Mouse (Mus musculus): ENCODE measurements around the gene Sh2d2a. TPM values are rescaled to one million over a fixed set of nuclear protein-coding genes. Genes with fewer than 3 reads are reported as not detected.

The Sh2d2a gene
- 44.4 and 53.9 TPM in 2 replicates for polyA plus RNA-seq (2012; ENCODE audit: low replicate concordance)

GRCm38 (mm10) chr3:87846650-87847110, at the start of gene Sh2d2a:
Gene Sh2d2a, plus strand, starts transcription at chr3:87846755.

GRCm38 (mm10) chr3:87824206-87824605, 22.3 kb upstream of the Sh2d2a start, which contains the start of gene Pear1:
Gene Pear1, minus strand, starts transcription at chr3:87824306.

GRCm38 (mm10) chr3:87885281-87886003, 38.9 kb downstream of the Sh2d2a start, which contains the start of gene Prcc:
Gene Prcc, minus strand, starts transcription at chr3:87885608.

Other genes starting within 250 kb of the Sh2d2a start
- gene Arhgef11, start 229.2 kb upstream of the Sh2d2a start, polyA plus RNA-seq (2012; ENCODE audit: low replicate concordance), result 7.9 and 12.6 TPM in 2 replicates
- gene Lrrc71, start 98.1 kb upstream of the Sh2d2a start, polyA plus RNA-seq (2012; ENCODE audit: low replicate concordance), result 1.0 and 1.4 TPM in 2 replicates
- not detected in 2 replicates for gene Ntrk1, start 51.6 kb upstream of the Sh2d2a start, polyA plus RNA-seq (2012; ENCODE audit: low replicate concordance)
- gene Insrr, start 49.8 kb upstream of the Sh2d2a start, polyA plus RNA-seq (2012; ENCODE audit: low replicate concordance), result 0.08 and 0.13 TPM in 2 replicates
- 45.9 and 137 TPM in 2 replicates for gene Pear1, start 22.4 kb upstream of the Sh2d2a start, polyA plus RNA-seq (2012; ENCODE audit: low replicate concordance)
- 45.1 and 93.5 TPM in 2 replicates for gene Prcc, start 38.9 kb downstream of the Sh2d2a start, polyA plus RNA-seq (2012; ENCODE audit: low replicate concordance)
- gene Hdgf, start 59.6 kb downstream of the Sh2d2a start, polyA plus RNA-seq (2012; ENCODE audit: low replicate concordance), result 173 and 225 TPM in 2 replicates
- 10.9 and 17.1 TPM in 2 replicates for gene Mrpl24, start 72.8 kb downstream of the Sh2d2a start, polyA plus RNA-seq (2012; ENCODE audit: low replicate concordance)
- gene Isg20l2, start 83.6 kb downstream of the Sh2d2a start, polyA plus RNA-seq (2012; ENCODE audit: low replicate concordance), result 8.3 and 11.8 TPM in 2 replicates
- gene Rrnad1, start 84.0 kb downstream of the Sh2d2a start, polyA plus RNA-seq (2012; ENCODE audit: low replicate concordance), result 20.9 and 36.6 TPM in 2 replicates
- 0.55 TPM in 1 of 2 replicates, not detected in the other for gene Crabp2, start 101.9 kb downstream of the Sh2d2a start, polyA plus RNA-seq (2012; ENCODE audit: low replicate concordance)
- gene Nes, start 124.3 kb downstream of the Sh2d2a start, polyA plus RNA-seq (2012; ENCODE audit: low replicate concordance), result 0.07 and 0.10 TPM in 2 replicates
- gene Bcan, start 153.5 kb downstream of the Sh2d2a start, polyA plus RNA-seq (2012; ENCODE audit: low replicate concordance), result not detected in 2 replicates
- not detected in 2 replicates for gene Hapln2, start 180.8 kb downstream of the Sh2d2a start, polyA plus RNA-seq (2012; ENCODE audit: low replicate concordance)
- gene Gpatch4, start 196.4 kb downstream of the Sh2d2a start, polyA plus RNA-seq (2012; ENCODE audit: low replicate concordance), result 7.9 and 19.9 TPM in 2 replicates
- gene Naxe, start 211.7 kb downstream of the Sh2d2a start, polyA plus RNA-seq (2012; ENCODE audit: low replicate concordance), result 40.0 and 40.3 TPM in 2 replicates
- not detected in 2 replicates for gene Ttc24, start 231.5 kb downstream of the Sh2d2a start, polyA plus RNA-seq (2012; ENCODE audit: low replicate concordance)
- gene Iqgap3, start 235.2 kb downstream of the Sh2d2a start, polyA plus RNA-seq (2012; ENCODE audit: low replicate concordance), result 0.41 and 3.5 TPM in 2 replicates

All from hematopoietic multipotent progenitor cell, adult 10-12 weeks (in vitro differentiated cells).